ENCODE assay signal across 9 mouse cellular contexts in genomic region chr3:89322514-89323165, GRCm38 (mm10). TPM values are rescaled to one million over a fixed set of nuclear protein-coding genes. Genes with fewer than 3 reads are reported as not detected.
DNase-seq lines count a peak whose midpoint lies in the region; ATAC-seq and TF ChIP-seq lines count a peak whose summit lies in the region.
"Had no signal": no experiment of that assay in that cellular context is flagged by ENCODE, and none has a peak within 500 bp of the region (broad histone marks: within the 10 kb centered on the region; RNA-seq: fewer than 3 reads in every experiment).

Gene Efna3, minus strand, starts transcription at chr3:89322965.

- peaks cover 24 to 38% of the 10 kb centered on the region in 2 experiments for H3K4me1 ChIP-seq in CH12.LX (ENCODE audit: control insufficient read depth in 1 of 2, insufficient read depth in 2 of 2)
- peaks cover 7% of the 10 kb centered on the region; the same call in 1 of the 2 replicates for H3K4me1 ChIP-seq in forebrain, postnatal 0 days (ENCODE audit: insufficient read depth)
- peaks cover 28% of the 10 kb centered on the region for H3K4me1 ChIP-seq in liver, embryonic 16.5 days (ENCODE audit: control insufficient read depth, low read depth, low read length)
- peaks cover 43% of the 10 kb centered on the region for H3K4me1 ChIP-seq in olfactory bulb, adult 2 months (ENCODE audit: control insufficient read depth, insufficient read depth, low read length)

- DNase-seq in CH12.LX (ENCODE audit: extremely low read depth) = no peak
- peak; percentile 80 for DNase-seq in adrenal gland, postnatal 14 days
- peak; percentile 96 for DNase-seq in forebrain, postnatal 0 days
- peak; percentile 66 to 71 for DNase-seq in heart, postnatal 36 days
- DNase-seq in layer of hippocampus, adult 2 months (ENCODE audit: low spot score in 2 of 2) = peak; percentile 87 to 89
- DNase-seq in urinary bladder, postnatal 25 days (ENCODE audit: low spot score) = peak; percentile 66

- H3K79me2 ChIP-seq in CH12.LX (replicated peaks; ENCODE audit: control insufficient read depth, extremely low read depth, insufficient read depth, poor library complexity, severe bottlenecking) = no peaks in the 10 kb centered on the region

- ATAC-seq in forebrain, postnatal 0 days = peak; percentile 47
- peak; percentile 32; the same call in 1 of the 2 replicates for ATAC-seq in liver, embryonic 16.5 days (ENCODE audit: low read depth)

- peak within 1 kb of the TSS in 2 of 3 experiments; percentile 4 to 53 for H3K4me3 ChIP-seq in CH12.LX (replicated peaks in 1 of 3; ENCODE audit: low read depth in 2 of 3, low read length in 2 of 3, poor library complexity in 1 of 3)
- peak within 1 kb of the TSS; percentile 68 for H3K4me3 ChIP-seq in forebrain, postnatal 0 days (ENCODE audit: low read depth, low read length)
- peak within 1 kb of the TSS; percentile 83 for H3K4me3 ChIP-seq in layer of hippocampus, adult 2 months
- H3K4me3 ChIP-seq in liver, embryonic 16.5 days (ENCODE audit: low read depth, low read length) = peak within 1 kb of the TSS; percentile 47
- peak within 1 kb of the TSS; percentile 58 for H3K4me3 ChIP-seq in olfactory bulb, adult 2 months (ENCODE audit: insufficient read depth, low read depth, low read length)

- TF ChIP-seq POLR2A in CH12.LX (IDR thresholded peaks at IDR 0.05; ENCODE audit: low read depth, low read length) = no peak
- TF ChIP-seq POLR2A in olfactory bulb, adult 2 months (IDR thresholded peaks at IDR 0.05; ENCODE audit: insufficient read depth, low read depth, low read length) = peak; percentile 84

- H3K27me3 ChIP-seq in CH12.LX (replicated peaks) = peaks cover 84% of the 10 kb centered on the region
- no peaks in the 10 kb centered on the region for H3K27me3 ChIP-seq in forebrain, postnatal 0 days (ENCODE audit: insufficient read depth, low read length)
- peaks cover 78% of the 10 kb centered on the region for H3K27me3 ChIP-seq in liver, embryonic 16.5 days (ENCODE audit: control insufficient read depth, insufficient read depth, low read depth, low read length)

- H3K9me3 ChIP-seq in CH12.LX (replicated peaks; ENCODE audit: low read length) = peaks cover 3% of the 10 kb centered on the region
- H3K9me3 ChIP-seq in forebrain, postnatal 0 days (ENCODE audit: low read length) = no peaks in the 10 kb centered on the region
- no peaks in the 10 kb centered on the region for H3K9me3 ChIP-seq in liver, embryonic 16.5 days (replicated peaks; ENCODE audit: control insufficient read depth, low read length)

- no peak for TF ChIP-seq RAD21 in CH12.LX (IDR thresholded peaks at IDR 0.05; ENCODE audit: low read depth, low read length)

- H3K36me3 ChIP-seq in CH12.LX (replicated peaks in 1 of 2; ENCODE audit: control insufficient read depth in 1 of 2, insufficient read depth in 1 of 2, low read length in 1 of 2) = no peaks in the 10 kb centered on the region
- H3K36me3 ChIP-seq in forebrain, postnatal 0 days (ENCODE audit: insufficient read depth) = no peaks in the 10 kb centered on the region
- H3K36me3 ChIP-seq in liver, embryonic 16.5 days (ENCODE audit: control insufficient read depth, insufficient read depth) = no peaks in the 10 kb centered on the region

- H3K4me2 ChIP-seq in CH12.LX (ENCODE audit: insufficient read depth, low read depth, poor library complexity, severe bottlenecking) = peak within 1 kb of the TSS; percentile 88
- peak within 1 kb of the TSS; percentile 77 for H3K4me2 ChIP-seq in forebrain, postnatal 0 days (ENCODE audit: low read depth)
- peak within 1 kb of the TSS; percentile 65 for H3K4me2 ChIP-seq in liver, embryonic 16.5 days (ENCODE audit: low read depth, low read length)

- WGBS in forebrain, postnatal 0 days = 2% methylated on average over 43 of the region's 53 CpGs
- under 1% methylated on average over 50 of the region's 53 CpGs for WGBS in liver, embryonic 16.5 days (ENCODE audit: insufficient replicate concordance)
- under 1% methylated on average over 53 of the region's 53 CpGs for WGBS in olfactory bulb, adult 2 months

- H3K9ac ChIP-seq in CH12.LX (ENCODE audit: insufficient read depth, low read depth) = no peak within 1 kb of the TSS
- H3K9ac ChIP-seq in forebrain, postnatal 0 days = peak within 1 kb of the TSS; percentile 90
- H3K9ac ChIP-seq in liver, embryonic 16.5 days (ENCODE audit: low read depth, low read length) = no peak within 1 kb of the TSS

- in situ Hi-C loops in CH12.LX (cut with MboI; ENCODE audit: low pct_ligation_motif_present, low pct_unique_long_range_greater_than_20kb, low sequenced_read_pairs) = no loop called here

- dilution Hi-C loops in CH12.LX (cut with MboI; ENCODE audit: extremely low pct_ligation_motif_present, extremely low pct_unique_long_range_greater_than_20kb, low sequenced_read_pairs) = no loop called here

- no peak within 1 kb of the TSS for H3K27ac ChIP-seq in CH12.LX (ENCODE audit: insufficient read depth, low read depth)
- peak within 1 kb of the TSS; percentile 97 for H3K27ac ChIP-seq in forebrain, postnatal 0 days (ENCODE audit: low read depth, low read length)
- peak within 1 kb of the TSS; percentile 93 for H3K27ac ChIP-seq in layer of hippocampus, adult 2 months
- no peak within 1 kb of the TSS for H3K27ac ChIP-seq in liver, embryonic 16.5 days (ENCODE audit: low read length)
- peak within 1 kb of the TSS; percentile 71 for H3K27ac ChIP-seq in olfactory bulb, adult 2 months (ENCODE audit: insufficient read depth, low read depth, low read length)

- no peak for TF ChIP-seq CTCF in CH12.LX (conservative IDR thresholded peaks at IDR 0.05 in 1 of 2, IDR thresholded peaks at IDR 0.05 in 1 of 2; ENCODE audit: low read depth in 2 of 2, low read length in 2 of 2)
- no peak for TF ChIP-seq CTCF in forebrain, postnatal 0 days (IDR thresholded peaks at IDR 0.05; ENCODE audit: low read depth)
- TF ChIP-seq CTCF in layer of hippocampus, adult 2 months (conservative IDR thresholded peaks at IDR 0.05) = no peak
- no peak for TF ChIP-seq CTCF in olfactory bulb, adult 2 months (IDR thresholded peaks at IDR 0.05; ENCODE audit: insufficient read depth, low read depth, low read length)

- intact Hi-C loops in heart, postnatal 36 days (cut with DNase I) = no loop called here

- no peak for TF ChIP-seq EP300 in CH12.LX (IDR thresholded peaks at IDR 0.05; ENCODE audit: low read length)

TF ChIP-seq in CH12.LX, 34 proteins besides CTCF, POLR2A, EP300 and RAD21:
- no peak for TF ChIP-seq CHD2 (IDR thresholded peaks at IDR 0.05; ENCODE audit: low read length)
- TF ChIP-seq BHLHE40 (IDR thresholded peaks at IDR 0.05; ENCODE audit: low read depth, low read length) = no peak
- TF ChIP-seq HCFC1 (IDR thresholded peaks at IDR 0.05; ENCODE audit: low read depth, low read length) = no peak
- no peak for TF ChIP-seq USF1 (IDR thresholded peaks at IDR 0.05; ENCODE audit: low read depth, low read length)
- TF ChIP-seq JUN (IDR thresholded peaks at IDR 0.05; ENCODE audit: insufficient read depth, low read depth, low read length) = no peak
TF ChIP-seq in CH12.LX: peak in this region for 0.

RNA-seq across cellular contexts. Expression of gene Efna3, which starts in this region (rescaled TPM):
- total RNA-seq in CH12.LX (2012; rRNA removed) (0.13 TPM in 1 of 2 replicates, not detected in the other), CH12.LX (2014; rRNA removed) (0.09 TPM in 1 of 2 replicates, not detected in the other)
- polyA plus RNA-seq in CH12.LX (2012; ENCODE audit: insufficient read length, low read depth) = 0.19 TPM in 1 of 2 replicates, not detected in the other
- 0.38 and 0.59 TPM in 2 replicates for total RNA-seq in adrenal gland, postnatal 14 days (2021)
- 76.7 and 80.7 TPM in 2 replicates for total RNA-seq in forebrain, postnatal 0 days (2014; rRNA removed)
- polyA plus RNA-seq in forebrain, postnatal 0 days (2015; fragmentation: Nextera tagmentation; extraction: Ambion mirVana) = 68.9 and 73.8 TPM in 2 replicates
- not detected for total RNA-seq in heart, postnatal 36 days (2021)
- total RNA-seq in layer of hippocampus, adult 2 months (2021) = 10 to 100 TPM; 65.5 to 76.3 TPM
- polyA plus RNA-seq in liver, embryonic 16.5 days (2015; fragmentation: Nextera tagmentation; extraction: Ambion mirVana) = 0.63 and 0.94 TPM in 2 replicates
- polyA plus RNA-seq in olfactory bulb, adult 2 months (2012; ENCODE audit: insufficient read depth, insufficient read length, low replicate concordance, missing spikeins) = not detected in 2 replicates
- total RNA-seq: gastrocnemius, postnatal 36 days had no signal

Comparison
In these comparisons a context has a peak if more than half of its experiments do, and no peak if none do; other contexts are left out.
1. RNA of gene Efna3 (total RNA-seq): 76.7 to 80.7 TPM in forebrain, postnatal 0 days and 65.5 to 76.3 TPM in layer of hippocampus, adult 2 months; 0.38 to 0.59 TPM in adrenal gland, postnatal 14 days, 0.09 to 0.13 TPM in CH12.LX and not detected in heart, postnatal 36 days; every median in the first group is over 10 times any median in the second.
2. Peak in DNase-seq in adrenal gland, postnatal 14 days; RNA of the gene not detected or under 1 TPM.
3. Peak in DNase-seq in heart, postnatal 36 days; RNA of the gene not detected or under 1 TPM.
4. Peak in ATAC-seq, H3K4me3 ChIP-seq and H3K4me2 ChIP-seq in liver, embryonic 16.5 days; RNA of the gene not detected or under 1 TPM.
5. H3K27ac ChIP-seq: peak in forebrain, postnatal 0 days (single experiment), layer of hippocampus, adult 2 months (single experiment) and olfactory bulb, adult 2 months (single experiment); none in CH12.LX (single experiment) and liver, embryonic 16.5 days (single experiment).
6. H3K4me3 ChIP-seq: peak in every context shown above with its lines; median percentile 83 in layer of hippocampus, adult 2 months; 68 in forebrain, postnatal 0 days; 58 in olfactory bulb, adult 2 months; 47 in liver, embryonic 16.5 days; 28 in CH12.LX.
7. Peak in every context shown above with its lines, with median percentiles within 50 percentile points of each other: H3K4me2 ChIP-seq.